Mouse (Mus musculus): Measurements from ENCODE around the gene Rab3a.
A peak's percentile ranks its signal among the peaks of the same experiment; 100 is the strongest.

Rab3a gene

GRCm38 (mm10) chr8:70797081-70798070, 42.9 kb downstream of the Rab3a start:
- peak; percentile 93 to 98 for DNase-seq (ENCODE audit: inconsistent age in 2 of 2, low spot score in 1 of 2)

DNA sequence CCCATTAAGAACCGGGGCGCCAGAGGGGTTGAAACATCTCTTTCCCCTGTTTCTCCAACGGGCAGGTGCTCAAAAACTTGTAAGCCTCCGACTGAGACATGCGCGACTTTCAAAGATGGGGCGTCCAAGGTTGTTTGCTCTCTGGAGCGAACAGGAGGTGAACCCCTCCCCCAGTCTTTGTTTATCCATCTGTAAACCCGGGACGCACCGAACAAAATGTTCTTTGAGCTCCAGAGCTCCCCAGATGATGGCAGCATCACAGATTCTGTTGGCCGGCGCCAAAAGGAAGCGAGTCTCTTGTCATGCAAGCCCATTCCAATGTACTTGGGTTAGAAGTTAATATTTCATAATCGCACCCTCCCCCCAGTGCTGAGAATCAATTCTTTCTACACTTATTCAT, 43.8 kb downstream of the Rab3a start:
- DNase-seq (ENCODE audit: inconsistent age in 2 of 2, low spot score in 1 of 2), result peak in 1 of 2 experiments; percentile 63

GRCm38 (mm10) chr8:70800648-70801047, 46.2 kb downstream of the Rab3a start:
- DNase-seq (ENCODE audit: inconsistent age in 2 of 2, low spot score in 1 of 2), result no peak

DNA sequence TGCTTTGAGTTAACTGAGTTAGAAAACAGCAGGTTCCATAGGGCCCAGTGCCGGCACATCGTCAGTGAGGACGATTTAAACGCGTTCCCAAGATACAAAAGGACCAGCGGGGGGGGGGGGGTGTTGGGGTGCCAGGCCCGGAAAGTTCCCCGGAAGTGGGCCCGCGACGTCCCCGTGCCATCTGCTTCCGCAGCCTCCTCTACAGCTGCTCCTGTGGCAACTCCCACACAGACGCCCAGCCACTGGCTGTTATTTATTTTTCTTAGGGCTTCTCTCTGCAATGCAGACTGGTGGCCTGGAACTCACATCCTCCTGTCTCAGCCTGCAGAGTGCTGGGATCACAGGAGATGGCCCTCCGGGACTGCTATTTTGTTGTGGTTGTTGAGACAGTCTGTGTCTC, 46.7 kb downstream of the Rab3a start:
- no peak for DNase-seq (ENCODE audit: inconsistent age in 2 of 2, low spot score in 1 of 2)

- no peak for DNase-seq (ENCODE audit: inconsistent age in 2 of 2, low spot score in 1 of 2)
Observed at GRCm38 (mm10) chr8:70801830-70802229, 47.4 kb downstream of the Rab3a start.

DNA sequence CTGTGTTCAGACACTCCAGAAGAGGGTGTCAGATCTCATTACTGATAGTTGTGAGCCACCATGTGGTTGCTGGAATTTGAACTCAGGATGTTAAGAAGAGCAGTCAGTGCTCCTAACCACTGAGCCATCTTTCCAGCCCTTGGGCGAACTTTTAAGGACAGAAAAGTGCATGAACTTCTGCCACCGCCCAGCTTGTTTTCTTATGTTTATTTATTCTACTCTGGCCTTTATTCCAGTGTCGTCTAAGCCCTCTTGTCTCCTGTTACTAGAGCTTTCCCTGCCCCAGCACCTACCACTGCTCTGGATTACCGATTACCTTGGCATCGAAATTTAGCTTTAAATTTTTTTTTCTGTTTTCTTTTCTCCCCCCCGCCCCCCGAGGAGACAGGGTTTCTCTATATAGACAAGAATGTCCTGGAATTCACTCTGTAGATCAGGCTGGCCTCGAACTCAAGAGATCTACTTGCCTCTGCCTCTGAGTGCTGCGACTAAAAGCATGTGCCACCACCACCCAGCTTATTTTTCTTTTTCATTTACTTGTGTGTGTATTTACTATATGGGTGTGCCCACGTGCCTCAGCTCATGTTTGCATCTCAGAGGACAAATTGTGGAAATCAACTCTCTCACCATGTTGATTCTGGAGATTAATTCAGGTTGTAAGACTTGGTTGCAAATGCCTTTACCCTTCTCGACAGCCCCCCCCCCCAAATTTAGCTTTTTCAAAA, 48.5 kb downstream of the Rab3a start:
- no peak for DNase-seq (ENCODE audit: inconsistent age in 2 of 2, low spot score in 1 of 2)

DNA sequence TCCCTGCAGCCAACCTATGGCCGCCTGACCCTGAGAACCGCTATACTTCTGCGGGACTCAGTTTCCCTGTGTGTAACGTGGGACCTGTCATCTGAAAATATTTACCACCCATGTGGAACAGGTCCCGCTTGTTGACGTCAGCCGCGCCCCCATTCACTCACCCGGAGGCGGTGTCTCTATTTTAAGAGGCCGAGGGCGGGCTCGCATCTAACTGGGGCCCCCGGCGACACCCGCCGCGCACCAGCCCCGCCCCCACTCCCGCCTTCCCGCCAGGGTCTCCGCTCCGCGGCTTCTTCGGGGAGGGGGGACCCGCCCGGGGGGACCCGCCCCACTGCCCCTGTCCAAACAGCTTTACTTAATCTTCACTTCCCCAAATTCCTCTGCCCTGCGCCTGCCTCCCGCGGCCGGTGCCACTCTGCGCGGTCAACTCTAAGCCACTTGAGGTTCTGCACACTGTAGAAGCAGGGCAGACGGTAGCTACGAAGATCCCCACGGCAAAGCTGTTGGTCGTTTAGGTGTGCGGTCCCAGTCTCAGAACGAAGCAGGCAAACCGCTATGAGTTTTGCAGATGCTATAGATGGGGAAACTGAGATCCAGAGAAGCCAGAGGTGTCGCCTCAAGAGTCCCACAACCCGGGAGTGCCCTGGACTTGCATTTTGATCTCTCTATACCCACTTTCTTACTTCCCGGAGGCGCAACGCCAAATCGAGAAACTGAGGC, 49.4 kb downstream of the Rab3a start:
- DNase-seq (ENCODE audit: inconsistent age in 2 of 2, low spot score in 1 of 2), result peak in 1 of 2 experiments; percentile 63

DNA sequence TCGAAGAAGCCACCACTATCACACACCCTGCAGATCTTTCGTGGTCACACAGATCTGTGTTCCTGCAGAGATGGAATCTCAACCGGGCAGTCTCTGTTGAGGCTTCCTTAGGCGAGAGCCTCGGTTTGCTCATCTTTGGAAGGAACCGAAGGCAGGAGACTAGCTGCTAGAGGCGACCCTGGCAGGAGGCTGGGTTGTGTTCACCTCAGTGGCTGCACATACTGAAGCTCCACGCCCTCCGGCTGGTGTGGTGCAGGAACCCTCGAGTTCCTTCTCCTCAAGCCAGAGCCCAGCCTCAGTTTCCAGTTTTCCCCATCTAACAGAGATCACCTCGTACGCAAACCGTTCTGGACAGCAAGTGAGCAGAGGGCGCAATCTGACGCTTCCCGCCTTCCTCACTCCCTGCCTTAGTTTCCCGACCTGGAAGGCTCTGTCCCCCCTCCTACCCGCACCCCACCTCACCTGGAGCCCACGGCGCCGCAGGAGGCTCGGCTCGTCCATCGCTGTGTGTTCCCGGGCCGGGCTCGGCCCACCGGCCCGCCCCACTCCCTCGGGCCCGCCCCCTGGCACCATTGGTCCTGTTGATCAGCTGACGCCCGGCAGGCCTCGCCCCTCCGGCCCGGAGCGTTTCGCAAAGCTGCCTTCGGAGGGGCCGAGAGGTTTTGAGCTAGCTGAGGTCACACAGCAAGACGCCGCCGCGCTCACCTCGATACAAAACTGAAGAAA, 50.2 kb downstream of the Rab3a start, which contains the start of gene Mast3:
Gene Mast3 (minus strand): TSS at position 574 of the 726 bp plus-strand sequence.
- peak; percentile 89 to 95 for DNase-seq (ENCODE audit: inconsistent age in 2 of 2, low spot score in 1 of 2)

- no peak for DNase-seq (ENCODE audit: inconsistent age in 2 of 2, low spot score in 1 of 2)
Observed at GRCm38 (mm10) chr8:70806541-70806940, 52.1 kb downstream of the Rab3a start.

DNA sequence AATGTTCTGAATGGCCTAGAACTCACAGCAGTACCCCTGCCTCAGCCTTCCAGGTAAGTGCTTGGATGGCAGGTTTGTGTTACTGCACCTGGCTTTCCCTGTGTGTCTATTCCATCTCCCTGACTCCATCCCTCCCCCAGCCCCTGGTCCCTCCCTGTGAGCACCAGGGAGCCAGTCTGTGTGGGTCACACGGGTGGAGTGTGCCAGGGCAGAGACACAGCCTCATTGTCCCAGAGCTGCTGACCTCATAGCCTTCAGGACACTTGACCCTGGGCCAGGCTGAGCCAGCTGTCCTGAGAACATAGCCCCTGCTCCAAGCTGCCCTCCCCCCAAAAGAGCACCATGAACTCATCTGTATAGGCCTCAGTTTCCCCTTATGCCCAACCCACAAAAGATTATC, 52.8 kb downstream of the Rab3a start:
- DNase-seq (ENCODE audit: inconsistent age in 2 of 2, low spot score in 1 of 2), result no peak

DNA sequence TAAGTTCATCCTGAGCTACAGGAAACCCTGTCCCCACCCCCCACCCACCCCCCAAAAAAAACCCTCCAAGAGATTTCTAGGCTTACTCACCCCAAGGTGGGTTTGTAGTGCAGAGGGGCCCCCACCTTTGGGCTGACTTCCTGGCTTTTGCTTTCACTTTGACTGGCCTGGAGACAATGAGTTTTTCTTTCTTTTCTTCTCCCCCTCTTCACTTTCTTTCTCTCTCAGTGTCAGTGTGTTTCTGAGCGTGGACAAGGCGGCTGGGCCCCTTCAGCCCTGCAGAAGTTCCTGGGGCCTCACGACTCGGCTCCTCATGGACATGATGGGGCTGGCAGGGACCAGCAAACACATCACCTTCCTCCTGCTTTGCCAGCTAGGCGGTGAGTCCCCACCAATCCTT, 53.8 kb downstream of the Rab3a start, which contains the start of gene Il12rb1:
Gene Il12rb1 (plus strand): TSS at position 211 of the 400 bp plus-strand sequence.
- DNase-seq (ENCODE audit: inconsistent age in 2 of 2, low spot score in 1 of 2), result no peak
